27 mouse cellular contexts compared by ENCODE assay signal in genomic region chr17:54944288-54944931, GRCm38 (mm10).
DNase-seq lines count a peak whose midpoint lies in the region; ATAC-seq lines count a peak whose summit lies in the region.
"Had no signal": no experiment of that assay in that cellular context is flagged by ENCODE, and none has a peak within 500 bp of the region (broad histone marks: within the 10 kb centered on the region; RNA-seq: fewer than 3 reads in every experiment).

No protein-coding gene starts in this region.

- H3K4me1 ChIP-seq in midbrain, embryonic 15.5 days, result no peaks in the 10 kb centered on the region
- H3K4me1 ChIP-seq: kidney, embryonic 15.5 days; liver, embryonic 12.5 days had no signal

- H3K9me3 ChIP-seq in midbrain, embryonic 15.5 days, result no peaks in the 10 kb centered on the region
- H3K9me3 ChIP-seq: heart, embryonic 13.5 days; hindbrain, embryonic 12.5 days; kidney, embryonic 15.5 days; limb, embryonic 13.5 days; liver, embryonic 12.5 days had no signal

- H3K4me3 ChIP-seq in midbrain, embryonic 15.5 days, result no peak overlapping the region
- H3K4me3 ChIP-seq: heart, embryonic 13.5 days; hindbrain, embryonic 12.5 days; kidney, embryonic 15.5 days; limb, embryonic 13.5 days; liver, embryonic 12.5 days had no signal

- no peak overlapping the region for H3K9ac ChIP-seq in midbrain, embryonic 15.5 days
- H3K9ac ChIP-seq: heart, embryonic 13.5 days; hindbrain, embryonic 12.5 days; kidney, embryonic 15.5 days; limb, embryonic 13.5 days; liver, embryonic 12.5 days had no signal

- no peak overlapping the region for H3K27ac ChIP-seq in midbrain, embryonic 15.5 days
- H3K27ac ChIP-seq: heart, embryonic 13.5 days; hindbrain, embryonic 12.5 days; kidney, embryonic 15.5 days; limb, embryonic 13.5 days; liver, embryonic 12.5 days had no signal

- H3K27me3 ChIP-seq in midbrain, embryonic 15.5 days (replicated peaks), result no peaks in the 10 kb centered on the region
- H3K27me3 ChIP-seq: heart, embryonic 13.5 days; hindbrain, embryonic 12.5 days; kidney, embryonic 15.5 days; limb, embryonic 13.5 days; liver, embryonic 12.5 days had no signal

- WGBS in midbrain, embryonic 15.5 days, result 78% methylated on average over 6 of the region's 6 CpGs

- DNase-seq in adrenal gland, adult 8-10 months, result peak; percentile 18
- DNase-seq in adrenal gland, postnatal 10 days, result no peak
- DNase-seq in 416B (ENCODE audit: low read depth), result peak; percentile 8
- peak; percentile 61 for DNase-seq in Muller cell, postnatal 12 days (ENCODE audit: inconsistent ontology term)
- DNase-seq in embryo, embryonic 10.5 days (ENCODE audit: low spot score), result no peak
- DNase-seq in left cerebral cortex, adult 8-10 months (ENCODE audit: low spot score in 2 of 2), result no peak
- no peak for DNase-seq in cerebellum, postnatal 25 days
- DNase-seq: cerebellum, adult 11 months; cerebellum, adult 9-11 months; embryo, embryonic 11 days; gastrocnemius, postnatal 10 days; heart, adult 18-20 months; heart, postnatal 14 days; kidney, postnatal 36 days; layer of hippocampus, postnatal 36 days; lung, adult 18-20 months; lung, postnatal 14 days; right cerebral cortex, postnatal 4 days; thymus, postnatal 25 days had no signal

- ATAC-seq in midbrain, embryonic 15.5 days (replicated peaks), result peak; percentile 84
- ATAC-seq: forebrain, embryonic 14.5 days; intestine, postnatal 0 days; liver, embryonic 12.5 days had no signal

- H3K36me3 ChIP-seq in midbrain, embryonic 15.5 days (replicated peaks), result no peaks in the 10 kb centered on the region
- H3K36me3 ChIP-seq: heart, embryonic 13.5 days; hindbrain, embryonic 12.5 days; kidney, embryonic 15.5 days; limb, embryonic 13.5 days; liver, embryonic 12.5 days had no signal

- H3K4me2 ChIP-seq in midbrain, embryonic 15.5 days, result no peak overlapping the region
- H3K4me2 ChIP-seq: heart, embryonic 13.5 days; hindbrain, embryonic 12.5 days; kidney, embryonic 15.5 days; limb, embryonic 13.5 days; liver, embryonic 12.5 days had no signal

Comparison
In these comparisons a context has a peak if more than half of its experiments do, and no peak if none do; other contexts are left out.
1. DNase-seq: peak in adrenal gland, adult 8-10 months (single experiment), 416B (single experiment) and Muller cell, postnatal 12 days (single experiment); none in adrenal gland, postnatal 10 days (single experiment), embryo, embryonic 10.5 days (single experiment), left cerebral cortex, adult 8-10 months (0 of 2) and cerebellum, postnatal 25 days (0 of 2).